Mouse (Mus musculus) left cerebral cortex, adult 18-20 months (tissue): Measurements from ENCODE around the gene Ryr2. TPM values are rescaled to one million over a fixed set of nuclear protein-coding genes. Genes with fewer than 3 reads are reported as not detected.
"Not testable (repeated sequence)": the region's sequence is repeated elsewhere in the genome, so short reads cannot be mapped to it uniquely, and the experiment has no call there.

ENCODE experiments used
- DNase-seq, 2 experiments: peaks; one replicate each; pipeline ENCODE4 v3.0.0; 2021 to 2022; ENCODE audit warnings: low spot score in 2 of 2, mixed read lengths in 1 of 2
- long read RNA-seq, 2 experiments: library from polyadenylated mRNA; stranded (forward); transcript quantifications; one replicate each; pipeline ENCODE4 v2.0.0; 2021
- total RNA-seq, 2 experiments: library from RNA; stranded (reverse); gene quantifications; 2 replicates each; pipeline ENCODE4 v1.2.3; 2021

Gene Ryr2
- total RNA-seq = 100 to 1,000 TPM; 150 to 159 TPM
- long read RNA-seq, experiment 1, partial matches to known transcripts = 1 of 6 reads
- long read RNA-seq, experiment 1, other reads (novel, unspliced or antisense) = 4 of 6 reads
- long read RNA-seq, experiment 2, partial matches to known transcripts = 0 of 5 reads
- long read RNA-seq, experiment 2, other reads (novel, unspliced or antisense) = 5 of 5 reads

DNA sequence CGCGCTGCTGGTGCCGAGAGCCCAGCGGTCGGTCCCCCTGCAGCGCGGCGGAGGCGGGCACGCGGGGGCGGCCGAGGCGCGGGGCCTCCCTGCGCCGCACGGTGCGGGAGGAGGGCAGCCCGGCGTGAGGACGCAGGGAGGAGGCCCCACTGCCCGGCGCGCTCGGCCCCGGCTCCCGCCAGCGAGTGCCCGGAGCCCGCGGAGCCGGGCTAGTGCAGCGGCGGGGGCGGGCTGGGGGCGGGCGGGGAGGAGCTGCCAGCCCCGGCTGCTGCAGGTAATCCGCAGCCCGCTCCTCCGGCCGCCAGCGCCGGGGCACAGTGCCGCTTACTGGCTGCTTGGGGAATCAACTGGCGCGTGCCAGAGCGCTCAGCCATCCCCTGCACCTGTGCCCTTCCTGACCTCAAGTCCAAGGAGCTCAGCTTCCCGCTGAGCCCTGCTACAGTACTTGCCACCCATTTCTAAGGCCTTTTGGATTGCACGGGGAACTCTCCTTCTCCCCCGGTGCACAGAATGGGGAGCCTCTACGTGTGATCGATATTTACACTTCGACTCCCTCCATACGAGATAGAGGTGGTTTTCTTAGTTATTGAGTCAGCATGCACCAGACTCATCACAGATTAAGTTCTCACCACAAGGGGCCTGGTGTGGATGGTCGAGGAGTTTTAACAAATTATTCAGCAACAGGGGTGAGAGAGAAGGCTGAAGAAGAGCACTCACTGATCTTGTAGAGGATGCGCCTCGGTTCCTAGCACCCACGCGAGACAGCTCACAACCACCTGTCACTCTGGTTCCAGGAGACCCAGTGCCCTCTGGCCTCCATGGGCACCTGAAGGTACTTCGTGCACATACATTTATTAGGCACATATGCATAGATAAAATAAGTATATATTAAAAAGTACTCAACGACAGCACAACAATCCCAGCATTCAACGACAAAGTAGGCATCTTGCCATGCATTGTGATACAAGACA is at the start of gene Ryr2:
Gene Ryr2 (minus strand): TSS at position 284 of the 971 bp plus-strand sequence.
- DNase-seq = peak; percentile 69 to 77

DNA sequence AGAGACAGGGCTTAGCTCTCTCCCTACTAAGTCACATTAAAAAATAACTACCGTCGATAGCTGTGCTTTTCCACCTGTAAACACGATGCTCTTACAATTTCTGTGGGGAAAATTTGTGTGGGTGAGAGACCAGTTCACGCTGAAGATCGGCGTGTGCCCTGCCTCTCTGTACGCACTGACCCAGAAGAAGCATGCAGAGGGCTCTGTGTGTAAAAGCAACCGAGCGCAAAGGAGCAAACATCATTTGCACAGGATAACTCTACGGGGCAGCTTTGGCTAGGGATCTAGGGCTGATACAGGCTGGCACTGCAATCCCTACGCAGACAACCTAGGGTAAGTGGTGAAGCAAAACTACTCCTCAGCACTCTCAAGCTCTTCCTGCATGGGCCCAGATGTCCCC is 47.2 kb upstream of the Ryr2 start:
- no peak for DNase-seq

DNA sequence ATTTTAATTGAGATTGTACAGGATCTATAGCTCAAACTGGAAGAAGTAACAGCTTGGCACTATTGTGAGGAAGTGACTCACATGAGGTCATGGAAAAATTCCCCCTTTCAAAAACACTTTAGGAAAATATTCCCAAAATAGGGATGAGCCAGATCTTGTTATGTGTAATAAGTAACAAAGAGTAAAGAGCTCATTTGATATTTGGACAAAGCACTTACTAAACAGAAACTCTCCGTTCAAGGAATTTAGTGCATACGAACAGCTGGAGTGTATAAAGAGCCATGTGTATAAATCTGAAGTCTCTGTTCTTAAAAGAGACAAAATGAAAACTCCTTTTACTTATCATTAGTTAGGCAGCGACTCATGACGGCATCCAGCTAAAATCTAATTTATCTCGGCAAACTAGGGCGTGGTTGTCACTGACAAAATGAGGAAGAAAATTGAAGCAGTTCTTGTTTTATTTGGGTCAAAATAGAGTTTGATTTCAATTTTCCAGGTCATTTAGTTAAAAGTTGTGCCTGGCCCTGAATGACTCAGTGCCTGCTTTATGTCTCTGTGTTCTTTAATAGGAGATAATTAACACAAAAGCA is 40.3 kb upstream of the Ryr2 start:
- no peak for DNase-seq

DNA sequence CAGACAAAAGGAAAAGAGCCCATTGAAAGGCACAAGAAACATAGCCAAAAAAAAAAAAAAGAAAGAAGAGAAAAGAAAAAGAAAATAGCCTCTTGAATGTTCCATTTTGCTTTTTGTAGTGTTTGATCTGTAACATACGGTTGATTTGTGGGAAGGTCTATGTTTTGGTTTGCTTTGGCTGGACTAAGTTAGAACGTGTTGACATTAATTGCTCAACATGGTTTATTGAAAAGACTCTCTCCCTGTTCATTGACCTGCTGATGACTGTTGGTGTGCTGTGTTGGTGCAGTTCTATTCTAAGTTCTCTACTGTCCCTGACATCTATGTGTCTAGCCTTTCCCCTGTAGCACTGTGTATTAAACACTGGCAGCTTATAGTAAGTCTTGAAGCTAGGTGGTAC is 39.7 kb upstream of the Ryr2 start:
- no peak for DNase-seq

DNA sequence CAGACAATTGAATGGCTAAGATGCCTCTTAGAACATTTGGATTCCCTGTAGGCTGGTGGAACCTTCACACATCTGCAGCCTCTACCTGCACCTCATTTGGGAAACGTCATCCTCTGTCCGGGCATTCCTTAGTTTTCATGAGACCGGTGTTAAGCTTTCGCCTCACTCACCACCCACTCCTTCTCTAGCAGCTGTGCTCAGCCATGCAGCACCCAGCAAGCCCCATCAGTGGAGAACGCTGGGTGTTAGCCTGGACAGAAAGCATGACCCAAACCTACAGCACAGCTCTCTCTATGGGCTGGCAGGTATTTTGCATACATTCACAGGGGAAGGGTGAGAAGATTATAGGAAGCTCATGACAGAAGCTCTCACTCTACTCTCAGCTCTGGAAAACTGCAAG is 36.6 kb upstream of the Ryr2 start:
- DNase-seq = no peak

DNA sequence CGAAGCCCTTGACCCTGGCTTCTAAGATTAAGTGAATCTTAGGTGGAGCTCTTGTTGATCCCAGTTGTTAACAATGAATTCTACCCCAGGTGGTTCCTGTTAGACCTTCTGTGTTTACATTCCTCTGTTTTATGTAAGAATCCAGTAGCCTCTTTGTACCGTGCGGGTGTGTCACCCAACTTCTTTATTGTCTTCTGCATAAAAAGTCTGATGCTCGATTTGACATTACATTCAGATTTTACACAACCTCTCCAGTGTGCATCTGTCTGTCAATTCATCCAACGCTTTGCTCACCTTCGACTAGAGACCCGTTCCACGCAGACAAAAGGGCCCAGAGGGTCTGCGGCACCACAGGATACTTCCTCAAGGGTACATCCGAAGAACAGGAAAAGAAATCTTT is 29.7 kb upstream of the Ryr2 start:
- DNase-seq = not testable (repeated sequence)

DNA sequence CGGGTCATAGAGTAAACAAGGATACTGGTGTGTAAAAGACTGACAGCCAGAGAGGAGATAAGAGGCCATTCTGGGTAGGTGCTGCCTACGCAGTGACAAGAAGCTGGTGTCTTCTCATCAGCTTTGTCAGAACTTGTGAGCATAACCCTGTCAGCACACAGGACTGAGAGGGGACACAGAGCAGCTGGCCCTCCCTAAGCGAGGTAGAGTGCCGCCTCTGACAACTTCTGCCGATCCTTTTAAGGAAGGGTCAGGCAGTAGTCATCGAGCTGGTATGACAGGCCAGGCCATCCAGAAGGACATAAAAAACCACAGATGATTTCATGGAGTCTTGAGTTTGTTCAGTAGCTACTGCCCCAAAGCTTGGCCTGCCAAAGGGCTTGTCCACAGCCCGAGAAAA is 26.8 kb upstream of the Ryr2 start:
- DNase-seq = no peak

DNA sequence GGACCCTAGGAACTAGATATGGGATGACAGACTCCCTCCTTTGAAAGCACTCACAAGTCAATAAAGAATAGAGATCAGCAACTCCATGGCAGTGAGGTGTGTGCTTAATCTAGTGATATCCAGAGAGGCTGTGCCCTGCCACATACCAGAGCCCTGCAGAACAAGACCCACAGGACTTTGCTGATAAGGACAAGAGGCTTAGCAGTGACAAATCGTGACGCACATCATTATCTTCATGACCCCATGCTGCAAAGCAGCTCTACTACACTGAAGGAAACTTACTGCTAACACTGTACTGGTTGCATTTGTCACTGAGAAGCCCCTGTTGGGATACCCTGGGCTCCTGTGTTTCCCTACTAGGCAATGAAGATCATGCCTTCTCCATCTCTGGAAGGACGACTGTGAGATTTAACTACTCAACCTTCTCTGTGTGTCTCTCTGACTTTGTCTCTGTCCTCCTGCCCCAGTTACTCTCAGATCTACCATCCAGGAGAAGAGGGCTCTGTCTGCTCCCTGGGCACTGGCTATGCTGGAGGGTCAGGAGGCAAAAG is 25.5 kb upstream of the Ryr2 start:
- no peak for DNase-seq

DNA sequence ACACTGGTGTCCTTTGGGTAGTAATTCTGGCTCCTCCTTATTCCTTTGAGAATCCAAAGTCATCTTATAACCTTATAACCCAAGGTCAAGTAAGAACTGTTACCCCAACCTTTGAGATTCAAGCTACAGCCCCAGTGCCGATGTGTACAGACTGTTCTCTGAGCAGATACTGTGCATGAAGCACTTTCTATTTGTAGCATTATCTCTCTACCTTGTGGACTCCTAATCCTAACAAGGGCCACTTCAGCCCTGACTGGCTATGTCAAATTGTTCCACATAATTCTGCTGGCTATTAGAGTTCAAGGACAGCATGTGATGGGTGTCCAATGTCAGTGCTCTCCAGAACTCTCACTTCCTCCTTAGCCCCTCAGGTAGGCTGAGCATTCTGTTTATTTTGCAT is 22.4 kb upstream of the Ryr2 start:
- no peak for DNase-seq

DNA sequence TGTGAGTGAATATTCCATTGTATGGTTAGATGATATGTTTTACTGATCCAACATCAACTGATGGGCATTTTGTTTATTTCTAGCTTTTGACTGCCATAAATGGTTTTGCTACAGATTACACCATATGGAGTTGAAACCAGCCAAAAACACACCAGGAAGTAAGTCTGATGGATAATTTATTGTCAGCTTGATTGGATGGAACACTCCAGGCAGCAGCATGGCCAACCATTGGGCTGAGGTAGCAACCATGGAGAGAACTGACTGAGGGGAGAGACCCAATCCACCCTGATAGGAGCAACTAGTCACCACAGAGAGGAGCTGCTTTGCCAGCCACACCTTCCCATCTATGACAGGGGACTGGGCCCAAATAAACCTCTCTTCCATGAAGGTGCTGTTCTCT is 19.4 kb upstream of the Ryr2 start:
- DNase-seq = no peak

DNA sequence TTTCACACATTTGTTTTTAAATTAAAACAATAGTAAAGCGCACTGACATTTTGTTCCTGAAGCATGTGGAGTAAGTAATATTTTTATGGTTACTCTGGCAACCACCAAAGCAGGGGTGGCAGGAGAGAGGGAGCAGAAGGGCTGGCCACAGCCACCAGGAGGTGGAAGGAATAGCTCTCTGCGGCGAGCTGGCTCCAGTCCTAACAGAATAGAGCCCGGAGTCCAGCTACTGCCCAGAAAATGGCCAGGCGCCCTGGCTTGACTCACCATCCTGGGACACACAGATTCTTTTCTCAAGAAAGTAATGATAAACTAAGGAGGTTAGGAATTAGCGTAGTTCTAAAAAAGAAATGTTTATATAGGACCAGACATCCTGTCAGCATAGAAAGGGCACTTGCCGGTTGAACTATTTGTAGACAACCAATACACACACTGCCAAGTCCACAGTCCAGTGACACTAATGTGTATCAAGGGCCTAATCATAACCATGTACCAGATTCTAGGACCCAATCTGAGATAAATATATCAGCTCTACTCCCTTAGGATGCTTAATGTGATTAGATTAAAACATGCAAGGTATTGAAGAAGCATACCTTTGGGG is 18.3 kb upstream of the Ryr2 start:
- DNase-seq = peak in 1 of 2 experiments; percentile 16

DNA sequence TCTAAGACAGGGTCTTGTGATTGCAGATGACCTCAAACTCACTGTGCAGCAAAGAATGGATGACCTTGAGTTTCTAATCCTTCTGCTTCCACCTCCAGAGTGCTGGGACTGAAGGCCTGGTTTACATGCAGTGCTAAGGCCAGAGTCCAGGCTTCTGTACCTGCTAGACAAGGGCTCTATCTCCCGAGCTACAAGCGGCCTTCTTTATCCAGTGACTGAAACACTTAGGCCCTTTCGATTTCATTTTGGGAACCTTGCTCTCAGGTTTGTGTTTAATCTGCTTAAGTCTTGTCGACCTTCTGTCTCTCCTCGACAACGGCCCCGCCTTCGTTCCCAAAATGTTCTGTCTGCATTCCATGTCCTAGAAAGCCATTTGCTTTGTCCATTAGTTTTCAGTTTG is 8.8 kb upstream of the Ryr2 start:
- no peak for DNase-seq

DNA sequence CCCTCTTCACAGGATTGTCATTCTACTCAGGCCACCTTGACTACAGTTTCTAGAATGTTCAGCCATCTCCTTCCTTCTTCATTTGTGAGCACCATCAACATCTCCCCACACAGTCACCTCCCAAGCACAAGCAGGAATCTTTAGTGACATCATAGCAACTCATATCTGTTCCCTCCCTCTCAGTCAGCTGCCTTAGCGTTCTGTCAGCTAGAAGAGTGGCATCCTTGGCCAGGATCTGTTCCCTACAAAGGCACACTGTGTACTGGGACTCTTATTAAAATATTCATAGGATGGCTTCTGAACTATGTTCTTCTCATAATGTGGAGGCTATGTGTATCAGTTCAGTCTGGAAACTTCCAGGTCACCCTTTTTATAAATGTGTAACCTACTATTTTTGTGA is 8.1 kb upstream of the Ryr2 start:
- no peak for DNase-seq

DNA sequence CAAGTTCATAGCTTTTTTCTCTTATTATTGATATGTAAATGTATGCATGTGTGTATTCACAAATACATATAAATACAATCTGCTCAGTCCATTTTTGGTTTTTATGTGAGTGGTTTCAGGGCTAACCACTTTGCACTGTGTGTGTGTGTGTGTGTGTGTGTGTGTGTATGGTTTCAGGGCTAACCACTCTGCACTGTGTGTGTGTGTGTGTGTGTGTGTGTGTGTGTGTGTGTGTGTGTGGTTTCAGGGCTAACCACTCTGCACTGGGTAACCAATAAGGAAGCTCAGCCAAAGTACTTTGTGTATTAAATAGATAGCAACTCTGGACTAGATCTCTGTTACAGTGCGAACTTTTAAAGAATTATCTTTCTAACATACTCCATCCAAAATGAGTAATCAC is 2.2 kb upstream of the Ryr2 start:
- no peak for DNase-seq

DNA sequence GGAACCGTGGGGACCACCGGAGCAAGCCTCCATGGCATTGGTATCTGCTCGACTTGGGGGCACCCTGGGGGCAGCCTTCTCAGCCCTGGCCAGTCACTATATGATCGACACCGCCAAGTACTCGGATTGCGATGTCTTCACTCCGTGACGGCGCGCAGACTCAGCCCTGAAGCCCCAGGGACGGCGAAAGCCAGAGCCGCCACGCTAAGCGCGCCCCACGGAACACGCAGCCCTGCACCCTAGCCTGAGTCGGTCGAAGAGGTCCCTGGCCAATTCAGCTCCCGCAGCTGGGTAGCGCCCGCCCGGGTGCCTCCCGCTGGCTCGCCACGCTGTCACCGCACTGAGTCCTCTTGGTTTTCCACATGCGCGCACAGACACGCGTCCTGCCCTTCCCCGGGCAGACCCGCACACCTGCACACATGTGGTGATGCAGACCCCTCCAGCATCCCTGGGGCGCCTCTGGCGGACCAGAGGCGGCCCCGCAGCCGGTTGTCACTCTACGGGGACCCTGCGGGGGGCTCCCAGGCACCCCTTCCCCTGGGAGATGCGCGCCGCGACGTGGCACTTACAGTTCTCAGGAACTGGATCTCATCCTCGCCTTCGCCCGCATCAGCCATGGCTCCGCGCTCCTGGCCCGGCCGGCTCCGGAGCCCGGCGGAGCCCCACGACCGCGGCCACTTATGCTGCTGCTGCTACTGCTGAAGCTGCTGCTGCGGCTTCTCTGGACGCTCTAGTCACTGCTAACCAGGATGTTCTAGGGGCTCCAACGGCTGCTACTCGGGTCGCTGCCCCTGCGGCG is 716 bp downstream of the Ryr2 start:
- DNase-seq = peak; percentile 38 to 53

DNA sequence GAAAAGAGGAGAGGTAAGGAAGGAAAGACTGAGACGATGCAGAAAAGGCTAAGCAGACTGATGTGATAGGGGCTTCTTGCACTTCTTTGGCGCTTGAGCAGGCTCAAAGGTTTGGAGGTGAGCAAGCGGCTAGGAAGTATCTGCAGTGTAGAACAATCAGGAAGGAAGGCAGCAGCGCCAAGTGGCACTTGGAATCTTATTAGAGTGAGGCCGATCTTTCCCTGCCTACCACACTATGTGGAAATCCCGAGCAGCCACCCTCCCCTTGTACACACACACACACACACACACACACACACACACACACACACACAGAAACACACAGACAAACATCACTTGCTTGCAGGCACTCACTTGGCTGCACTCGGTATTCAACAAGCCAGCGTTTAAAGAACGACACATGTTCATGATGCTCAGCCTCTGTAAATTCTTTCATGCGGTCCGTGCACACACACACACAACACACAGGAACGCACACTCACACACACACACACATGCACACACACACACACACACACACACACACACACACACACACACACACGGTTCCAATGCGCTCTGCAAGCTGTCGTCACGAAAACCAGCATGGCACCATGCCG is 1.4 kb downstream of the Ryr2 start:
- no peak for DNase-seq

DNA sequence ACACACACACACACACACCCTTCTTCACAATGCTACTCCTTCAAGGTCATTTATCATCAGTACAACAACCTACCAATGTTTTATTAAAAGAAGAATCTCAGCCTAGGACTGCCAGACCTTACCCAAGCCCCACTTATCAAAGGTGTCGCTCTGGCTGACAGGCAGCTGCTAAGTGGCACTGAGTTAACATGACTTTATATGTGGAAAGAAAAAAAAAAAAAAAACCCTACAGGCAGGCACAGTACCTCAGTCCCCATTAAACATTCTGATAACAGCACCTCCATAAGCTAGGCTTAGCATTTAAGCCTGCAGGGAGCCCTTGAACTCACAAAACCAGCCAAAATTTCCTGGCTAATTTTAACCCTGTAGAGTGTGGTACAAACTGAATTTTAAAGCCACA is 2.4 kb downstream of the Ryr2 start:
- DNase-seq = no peak

DNA sequence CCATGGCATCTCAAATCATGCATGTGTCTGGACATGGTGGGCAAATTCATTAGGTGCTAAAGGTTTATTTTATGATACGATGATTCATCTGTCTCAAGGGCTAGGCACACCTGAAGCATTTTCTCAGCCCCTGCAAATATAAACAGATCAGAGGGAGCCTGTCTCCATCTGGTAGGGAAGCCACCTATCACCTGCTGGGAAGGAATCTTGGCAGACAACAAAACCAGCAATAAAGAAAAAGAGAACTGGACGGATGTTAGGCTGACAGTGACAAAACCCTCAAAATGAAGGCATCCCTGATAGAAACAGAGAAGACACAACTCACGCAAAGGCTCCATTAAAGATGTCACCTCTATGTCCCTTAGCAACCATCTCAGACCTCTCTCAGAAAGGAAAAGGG is 3.7 kb downstream of the Ryr2 start:
- DNase-seq = no peak

DNA sequence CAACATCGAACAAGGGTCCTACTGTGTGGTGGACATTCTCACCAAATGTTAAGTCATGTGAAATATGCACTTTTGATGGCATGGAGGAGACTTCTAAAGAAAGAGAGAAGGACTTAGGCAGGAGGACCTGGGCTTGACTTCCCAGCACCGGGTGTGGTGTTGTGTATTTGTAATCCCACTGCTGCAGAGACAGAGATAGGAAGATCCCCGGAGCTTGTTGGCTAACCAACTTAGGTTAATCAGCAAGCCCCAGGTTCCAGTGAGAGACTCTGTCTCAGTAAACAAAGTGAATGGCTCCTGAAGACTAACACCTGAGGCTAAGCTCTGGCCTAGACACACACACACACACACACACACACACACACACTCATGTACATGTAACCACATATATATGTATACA is 7.3 kb downstream of the Ryr2 start:
- DNase-seq = no peak

DNA sequence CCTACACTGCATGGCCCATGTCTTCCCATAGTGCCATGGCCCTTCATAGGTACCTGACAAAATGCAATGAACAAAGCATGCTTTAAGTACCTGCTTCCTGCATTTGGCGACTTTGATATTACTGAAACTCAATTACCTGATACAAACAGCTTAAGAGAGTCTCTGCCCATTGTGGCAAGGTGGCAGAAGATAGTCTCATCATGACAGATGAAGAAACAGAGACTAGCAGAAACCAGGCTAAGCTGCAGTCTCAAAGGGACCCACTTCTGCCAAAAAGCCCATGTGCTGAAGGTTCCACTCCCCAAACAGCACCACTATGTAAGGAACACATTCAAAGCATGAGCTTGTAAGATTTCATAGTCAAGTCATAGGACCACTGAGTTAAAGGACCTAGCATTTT is 7.8 kb downstream of the Ryr2 start:
- no peak for DNase-seq
